Mouse (Mus musculus) embryo, embryonic 9.5 days (tissue): ENCODE data around the gene Serpinb6b.

Source experiments
- DNase-seq: peaks from one replicate; pipeline ENCODE4 v3.0.0-alpha.2; 2017; ENCODE audit errors: extremely low spot score

The Serpinb6b gene

GRCm38 (mm10) chr13:32974889-32975460 lies 10.0 kb downstream of the Serpinb6b start:
- no peak for DNase-seq

GRCm38 (mm10) chr13:32975710-32976109 lies 10.7 kb downstream of the Serpinb6b start:
- no peak for DNase-seq

- DNase-seq = no peak
These were observed 17.6 kb downstream of the Serpinb6b start for GRCm38 (mm10) chr13:32982556-32983042.

DNA sequence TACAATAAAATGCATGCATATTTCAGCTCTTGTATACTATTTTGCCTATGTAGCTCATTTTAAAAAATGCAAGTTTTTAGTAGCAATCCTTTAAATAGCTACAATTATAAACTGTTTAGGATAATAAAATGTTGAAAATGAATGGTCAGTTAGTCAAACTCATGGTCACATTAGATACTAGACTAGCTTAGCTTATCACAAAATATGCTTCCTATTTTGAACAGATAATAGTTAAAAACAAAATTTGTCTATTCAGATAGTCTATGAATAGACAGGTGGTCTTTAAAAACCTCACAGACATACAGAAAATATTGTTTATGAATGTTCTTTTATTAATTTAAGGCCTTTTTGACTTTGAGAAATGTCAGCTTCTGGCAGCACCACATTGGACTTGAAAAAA lies 21.2 kb downstream of the Serpinb6b start:
- DNase-seq = no peak

DNA sequence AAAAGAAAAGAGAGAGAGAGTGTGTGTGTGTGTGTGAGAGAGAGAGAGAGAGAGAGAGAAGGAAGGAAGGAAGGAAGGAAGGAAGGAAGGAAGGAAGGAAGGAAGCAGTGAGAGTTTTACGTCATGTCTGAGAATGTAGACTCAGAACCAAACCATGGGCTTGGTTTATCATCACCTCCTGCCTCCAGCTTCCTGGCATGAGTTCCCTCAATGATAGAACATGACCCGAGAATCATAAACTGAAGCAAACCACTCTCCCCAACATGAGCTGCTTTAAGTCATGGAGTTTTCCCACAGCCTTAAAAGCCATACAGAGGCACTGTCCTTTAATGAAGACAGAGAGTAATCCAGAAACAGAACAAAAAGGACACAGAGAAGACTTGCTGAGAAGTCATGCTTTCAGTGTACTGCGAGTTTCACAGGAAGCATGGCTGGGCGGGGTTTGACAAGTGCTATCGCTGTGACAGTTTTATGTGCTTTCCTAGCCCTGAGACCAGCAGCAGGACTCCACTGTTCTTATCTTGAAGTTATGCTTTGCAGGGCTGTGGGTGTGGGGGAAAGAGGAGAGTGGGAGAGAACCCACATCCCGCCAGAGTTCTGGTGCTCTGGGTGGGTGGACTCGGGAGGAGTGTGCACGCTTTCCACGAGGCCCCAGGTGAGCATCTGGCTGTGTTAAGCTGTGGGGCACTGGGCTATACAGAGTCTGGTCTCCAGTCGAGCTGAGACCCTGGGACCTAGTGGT lies 28.3 kb downstream of the Serpinb6b start:
- no peak for DNase-seq

DNA sequence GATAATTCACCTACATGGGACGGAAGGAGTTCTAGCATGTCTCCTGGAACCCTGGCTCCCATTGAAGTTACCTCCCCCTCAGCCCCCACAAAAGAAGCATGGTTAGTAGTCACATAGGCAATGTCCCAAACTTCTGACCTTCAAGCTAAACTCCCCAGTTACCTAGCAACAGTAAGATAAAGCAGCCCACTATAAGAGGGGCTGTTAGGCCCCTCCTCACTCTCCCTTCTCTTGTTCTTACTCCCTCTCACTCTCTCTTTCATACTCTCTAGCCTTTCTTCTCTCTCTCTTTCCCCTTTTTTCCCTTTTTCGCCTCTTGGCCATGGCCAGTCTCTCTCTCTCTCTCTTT lies 28.9 kb downstream of the Serpinb6b start:
- DNase-seq = no peak

- DNase-seq = no peak
These were observed 30.0 kb downstream of the Serpinb6b start for GRCm38 (mm10) chr13:32995051-32995450.

DNA sequence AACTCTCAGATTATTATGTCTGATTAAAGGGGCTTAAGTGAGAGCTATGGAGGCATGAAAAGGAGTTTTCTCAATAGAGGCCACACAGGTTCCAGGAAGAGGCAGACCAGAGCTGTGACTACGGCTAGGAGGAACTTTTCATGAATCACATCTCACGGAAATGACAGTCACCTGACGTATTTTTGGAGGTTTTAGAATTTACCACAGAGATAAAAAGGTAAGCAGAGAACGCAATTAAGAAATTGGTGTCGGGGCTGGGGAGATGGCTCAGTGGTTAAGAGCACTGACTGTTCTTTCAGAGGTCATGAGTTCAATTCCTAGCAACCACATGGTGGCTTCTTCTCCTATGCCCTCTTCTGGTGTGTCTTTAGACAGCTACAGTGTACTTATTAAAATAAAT lies 36.3 kb downstream of the Serpinb6b start:
- DNase-seq = no peak

GRCm38 (mm10) chr13:33002950-33003349 lies 37.9 kb downstream of the Serpinb6b start, which contains the start of gene Serpinb9:
TSS of gene Serpinb9 (plus strand) at chr13:33003250.
- DNase-seq = no peak

GRCm38 (mm10) chr13:33003523-33004413 lies 38.8 kb downstream of the Serpinb6b start:
- no peak for DNase-seq

GRCm38 (mm10) chr13:33004414-33005105 lies 39.6 kb downstream of the Serpinb6b start:
- DNase-seq = peak; percentile 76

DNA sequence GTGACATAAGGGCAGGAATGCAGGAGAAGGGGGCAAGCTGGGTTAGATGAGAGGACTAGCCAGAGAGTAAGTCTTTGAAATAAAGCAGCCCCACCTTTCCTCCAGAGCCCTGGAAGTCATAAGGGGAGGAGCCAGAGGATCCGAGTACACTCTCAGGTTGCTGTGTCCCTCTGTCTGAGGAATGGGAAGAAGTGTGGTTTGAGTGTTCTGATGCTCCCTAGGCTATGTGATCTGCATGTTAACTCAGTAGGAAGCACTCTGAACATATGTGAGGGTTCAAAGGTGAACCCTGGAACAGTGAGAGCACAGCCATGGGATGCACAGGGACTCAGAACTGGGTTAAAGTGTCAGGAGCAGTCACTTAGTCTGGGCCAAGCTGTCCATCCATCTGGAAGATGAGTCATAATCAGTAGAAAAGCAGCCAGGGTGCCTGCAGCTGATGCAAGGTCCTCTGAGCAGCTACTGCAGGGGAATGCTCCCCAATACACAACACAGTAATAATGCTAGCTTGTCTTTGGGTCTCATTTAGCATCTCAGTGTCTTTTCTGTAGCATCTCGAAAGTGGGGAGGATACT lies 40.6 kb downstream of the Serpinb6b start:
- no peak for DNase-seq

GRCm38 (mm10) chr13:33006555-33006954 lies 41.5 kb downstream of the Serpinb6b start:
- no peak for DNase-seq

DNA sequence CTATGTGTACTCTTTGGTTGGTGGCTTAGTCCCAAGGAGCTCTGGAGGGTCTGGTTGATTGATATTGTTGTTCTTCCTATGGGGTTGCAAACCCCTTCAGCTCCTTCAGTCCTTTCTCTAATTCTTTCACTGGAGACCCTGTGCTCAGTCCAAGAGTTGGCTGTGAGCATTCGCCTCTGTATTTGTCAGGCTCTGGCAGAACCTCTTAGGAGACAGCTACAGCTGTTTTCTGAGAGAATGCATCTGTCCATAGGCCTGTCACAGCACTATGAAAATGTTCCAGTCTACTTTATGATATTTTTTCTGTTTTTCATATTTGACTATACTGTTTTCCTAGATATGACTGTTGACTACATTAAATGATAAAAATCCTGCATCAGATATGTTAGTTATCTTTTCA lies 47.4 kb downstream of the Serpinb6b start:
- DNase-seq = no peak

- DNase-seq = no peak
These were observed 48.3 kb downstream of the Serpinb6b start for GRCm38 (mm10) chr13:33013271-33013670.

GRCm38 (mm10) chr13:33022371-33022770 lies 57.4 kb downstream of the Serpinb6b start:
- no peak for DNase-seq

DNA sequence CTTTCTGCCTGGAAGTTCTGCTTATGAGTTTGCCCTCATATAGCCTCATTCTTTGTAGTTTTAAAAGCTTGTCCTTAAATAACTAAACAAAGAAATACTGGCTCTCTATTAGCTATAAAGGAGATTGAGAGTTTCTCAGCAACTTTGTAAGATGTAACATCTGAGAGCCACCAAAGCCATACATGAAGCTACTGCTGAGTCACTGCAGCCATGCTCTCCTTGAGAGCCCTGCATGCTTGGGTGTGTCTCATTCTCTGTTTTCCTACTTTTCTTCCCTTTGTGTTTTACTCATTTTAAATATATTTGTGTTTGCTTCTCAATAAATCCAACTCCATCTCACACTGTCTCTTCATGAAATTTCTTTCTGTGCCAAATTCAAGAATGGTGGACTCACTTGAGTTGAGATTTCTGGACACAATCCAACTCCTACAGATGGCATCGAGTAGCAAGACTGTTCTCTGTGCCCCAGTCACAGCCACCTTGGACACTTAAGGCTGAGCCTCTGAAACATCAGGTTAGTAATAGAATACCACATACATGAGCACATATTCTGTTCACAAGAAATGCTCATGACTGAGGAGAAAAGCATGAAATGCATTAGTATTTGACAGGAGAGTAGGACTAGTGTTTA lies 61.5 kb downstream of the Serpinb6b start:
- DNase-seq = no peak

GRCm38 (mm10) chr13:33027244-33027643 lies 62.2 kb downstream of the Serpinb6b start, which contains the start of gene Serpinb9b:
TSS of gene Serpinb9b (plus strand) at chr13:33027416.
- DNase-seq = no peak

DNA sequence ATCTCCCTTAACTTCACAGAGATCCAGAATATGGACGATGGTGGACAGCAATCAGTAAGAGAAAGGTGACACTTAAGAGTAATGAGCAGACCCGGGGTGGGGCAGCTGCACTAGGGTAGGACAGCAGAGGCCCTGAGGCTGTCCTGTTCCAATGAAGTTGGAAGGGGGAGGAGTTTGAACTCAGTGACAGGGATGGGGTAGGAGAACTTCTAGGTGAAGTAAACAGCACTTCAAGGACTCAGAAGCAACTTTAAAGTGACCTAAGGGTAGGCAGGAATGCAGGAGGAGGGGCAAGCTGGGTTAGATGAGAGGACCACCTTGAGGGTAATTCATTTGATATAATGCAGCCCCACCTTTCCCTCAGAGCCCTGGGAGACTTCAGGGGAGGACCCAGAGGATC lies 63.1 kb downstream of the Serpinb6b start:
- no peak for DNase-seq

- DNase-seq = no peak
These were observed 63.5 kb downstream of the Serpinb6b start for GRCm38 (mm10) chr13:33028550-33028949.
